Mouse (Mus musculus) lung, adult 2 months (tissue): Measurements from ENCODE around the gene Smim24.

Experiments
- CTCF ChIP-seq: fragments of 200-500 bp; IDR thresholded peaks from 2 replicates; pipeline ENCODE4 v1.5.1; 2011; ENCODE audit warnings: mild to moderate bottlenecking, low read length, control low read depth; ENCODE audit not compliant: insufficient read depth
- POLR2A ChIP-seq: fragments of 200-500 bp; IDR thresholded peaks from 2 replicates; pipeline ENCODE4 v1.6.1; 2011; ENCODE audit warnings: low read depth, mild to moderate bottlenecking, control low read depth, low read length, borderline replicate concordance; ENCODE audit errors: extremely low read depth

DNA sequence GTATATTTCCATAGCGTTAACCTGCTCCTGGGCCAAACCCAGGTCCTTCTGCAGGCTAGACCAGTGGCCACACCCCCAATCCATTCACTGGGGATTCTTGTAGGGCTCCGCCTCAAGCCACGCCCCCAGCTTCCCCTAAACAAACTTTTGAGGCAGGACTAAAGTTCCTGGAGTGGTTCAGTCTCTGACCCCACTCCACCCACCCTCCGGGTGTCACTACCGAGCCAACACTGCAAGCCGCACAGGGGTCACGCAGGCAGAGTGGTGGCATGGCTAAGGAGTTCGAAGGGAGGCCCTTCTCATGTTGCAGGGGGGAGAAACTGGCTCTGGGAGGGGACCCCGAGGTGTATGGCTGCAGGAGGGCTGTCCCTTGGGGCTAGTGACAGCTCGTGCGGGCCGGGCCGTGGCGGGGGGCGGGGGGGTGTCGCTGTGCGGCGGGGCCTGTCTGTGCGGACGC is 36.8 kb downstream of the Smim24 start:
- TF ChIP-seq POLR2A (peak; percentile 95; the same call in 1 of the 2 replicates), CTCF (no peak)
